Mouse (Mus musculus) embryonic facial prominence, embryonic 15.5 days (tissue): ENCODE results near the gene Noc2l. TPM values are rescaled to one million over a fixed set of nuclear protein-coding genes. Genes with fewer than 3 reads are reported as not detected.

Source experiments
- ATAC-seq: fragments of 200-750 bp; cut with Nextera tagmentation; 2 replicates; pipeline ENCODE4 v1.8.0; 2017; ENCODE audit warnings: low read depth, moderate TSS enrichment; ENCODE audit not compliant: insufficient number of reproducible peaks, low FRiP score, low TSS enrichment
- H3K27ac ChIP-seq: fragments of 300-500 bp; sonication (generic); replicated peaks from 2 replicates; pipeline ENCODE4 v1.5.1; 2015; ENCODE audit warnings: mild to moderate bottlenecking, inconsistent platforms
- H3K27me3 ChIP-seq: fragments of 300-500 bp; sonication (generic); 2 replicates; pipeline ENCODE4 v1.6.1; 2015; ENCODE audit warnings: inconsistent platforms
- H3K36me3 ChIP-seq: fragments of 300-500 bp; sonication (generic); 2 replicates; pipeline ENCODE4 v1.6.1; 2015; ENCODE audit warnings: mild to moderate bottlenecking, inconsistent platforms
- H3K4me1 ChIP-seq: fragments of 300-500 bp; sonication (generic); 2 replicates; pipeline ENCODE4 v1.6.1; 2015; ENCODE audit warnings: inconsistent platforms
- H3K4me2 ChIP-seq: fragments of 300-500 bp; sonication (generic); replicated peaks from 2 replicates; pipeline ENCODE4 v1.6.1; 2015; ENCODE audit warnings: mild to moderate bottlenecking, inconsistent platforms
- H3K4me3 ChIP-seq: fragments of 300-500 bp; sonication (generic); replicated peaks from 2 replicates; pipeline ENCODE4 v1.5.1; 2015; ENCODE audit warnings: mild to moderate bottlenecking, inconsistent platforms
- H3K9ac ChIP-seq: fragments of 300-500 bp; sonication (generic); 2 replicates; pipeline ENCODE4 v1.6.1; 2015; ENCODE audit warnings: inconsistent platforms
- H3K9me3 ChIP-seq: fragments of 300-500 bp; sonication (generic); replicated peaks from 2 replicates; pipeline ENCODE4 v1.6.1; 2016; ENCODE audit warnings: inconsistent platforms
- WGBS: fragments of 180-500 bp; shearing (Covaris S2); methylation state at CpG from one replicate; pipeline ENCODE4 v1.1.7; 2015; 5-methylcytosine and 5-hydroxymethylcytosine counted together
- polyA plus RNA-seq: library from polyadenylated mRNA; unstranded; fragments of >200 nt; fragmentation: Nextera tagmentation; extraction: Ambion mirVana; gene quantifications from 2 replicates; pipeline ENCODE4 v1.2.1, GENCODE M21; 2015

Gene Noc2l
- polyA plus RNA-seq, 1 experiment from 2014 or later = 71.9 TPM

GRCm38 (mm10) chr4:156197829-156198205 is 38.0 kb upstream of the Noc2l start:
- H3K4me3 ChIP-seq = peak overlapping the region; percentile 93
- WGBS = under 1% methylated on average over 26 of the region's 26 CpGs
- H3K9ac ChIP-seq = peak overlapping the region; percentile 58
- H3K36me3 ChIP-seq = peaks cover 6% of the 10 kb centered on the region; the same call in 1 of the 2 replicates
- no peaks in the 10 kb centered on the region for H3K27me3 ChIP-seq
- H3K9me3 ChIP-seq = no peaks in the 10 kb centered on the region
- peak overlapping the region; percentile 90 for H3K27ac ChIP-seq
- peak; percentile 84 for ATAC-seq
- peak overlapping the region; percentile 84 for H3K4me2 ChIP-seq
- H3K4me1 ChIP-seq = peaks cover 50% of the 10 kb centered on the region

GRCm38 (mm10) chr4:156200623-156201475 is 35.0 kb upstream of the Noc2l start, which contains the start of gene Isg15:
Gene Isg15, minus strand, starts transcription at chr4:156200818.
- H3K27ac ChIP-seq = no peak within 1 kb of the TSS
- no peak within 1 kb of the TSS for H3K4me2 ChIP-seq
- ATAC-seq = no peak
- 58% methylated on average over 10 of the region's 10 CpGs for WGBS
- H3K9me3 ChIP-seq = no peaks in the 10 kb centered on the region
- peaks cover 6% of the 10 kb centered on the region for H3K27me3 ChIP-seq
- peaks cover 40% of the 10 kb centered on the region for H3K4me1 ChIP-seq
- H3K9ac ChIP-seq = no peak within 1 kb of the TSS
- no peak within 1 kb of the TSS for H3K4me3 ChIP-seq
- no peaks in the 10 kb centered on the region for H3K36me3 ChIP-seq

GRCm38 (mm10) chr4:156202462-156202893 is 33.3 kb upstream of the Noc2l start:
- Histone ChIP-seq H3K4me3 (peak overlapping the region; percentile 52), H3K9ac (no peak overlapping the region), H3K36me3 (no peaks in the 10 kb centered on the region), H3K4me1 (peaks cover 29% of the 10 kb centered on the region), H3K4me2 (peak overlapping the region; percentile 93), H3K27me3 (peaks cover 6% of the 10 kb centered on the region), H3K27ac (no peak overlapping the region), H3K9me3 (no peaks in the 10 kb centered on the region)
- no peak for ATAC-seq
- 39% methylated on average over 12 of the region's 12 CpGs for WGBS

GRCm38 (mm10) chr4:156203001-156203412 is 32.8 kb upstream of the Noc2l start, which contains the start of gene AW011738:
Gene AW011738, plus strand, starts transcription at chr4:156203304.
- no peaks in the 10 kb centered on the region for H3K9me3 ChIP-seq
- peak within 1 kb of the TSS; percentile 52 for H3K4me3 ChIP-seq
- no peaks in the 10 kb centered on the region for H3K36me3 ChIP-seq
- H3K9ac ChIP-seq = peak within 1 kb of the TSS; percentile 54
- peaks cover 27% of the 10 kb centered on the region for H3K4me1 ChIP-seq
- WGBS = under 1% methylated on average over 31 of the region's 39 CpGs
- peak; percentile 84 for ATAC-seq
- peak within 1 kb of the TSS; percentile 34; the same call in 1 of the 2 replicates for H3K27ac ChIP-seq
- peak within 1 kb of the TSS; percentile 93 for H3K4me2 ChIP-seq
- H3K27me3 ChIP-seq = peaks cover 6% of the 10 kb centered on the region

- ATAC-seq = 0 out of 2 replicates have a peak, but pooled peaks have one; percentile 27
- H3K4me2 ChIP-seq = peak overlapping the region; percentile 93
- peak overlapping the region; percentile 52 for H3K4me3 ChIP-seq
- H3K9me3 ChIP-seq = no peaks in the 10 kb centered on the region
- H3K27me3 ChIP-seq = peaks cover 6% of the 10 kb centered on the region
- H3K4me1 ChIP-seq = peaks cover 26% of the 10 kb centered on the region
- WGBS = under 1% methylated on average over 49 of the region's 49 CpGs
- H3K36me3 ChIP-seq = no peaks in the 10 kb centered on the region
- H3K27ac ChIP-seq = peak overlapping the region; percentile 34; the same call in 1 of the 2 replicates
- H3K9ac ChIP-seq = peak overlapping the region; percentile 54
Measured at GRCm38 (mm10) chr4:156203413-156204131, 32.2 kb upstream of the Noc2l start.

- H3K9me3 ChIP-seq = no peaks in the 10 kb centered on the region
- H3K4me2 ChIP-seq = no peak overlapping the region
- peaks cover 6% of the 10 kb centered on the region for H3K27me3 ChIP-seq
- no peak overlapping the region for H3K27ac ChIP-seq
- 80% methylated on average over 4 of the region's 4 CpGs for WGBS
- no peak overlapping the region for H3K9ac ChIP-seq
- H3K4me3 ChIP-seq = no peak overlapping the region
- H3K36me3 ChIP-seq = no peaks in the 10 kb centered on the region
- no peak for ATAC-seq
- H3K4me1 ChIP-seq = peaks cover 11% of the 10 kb centered on the region
Measured at GRCm38 (mm10) chr4:156208872-156209271, 26.9 kb upstream of the Noc2l start.

- ATAC-seq = no peak
- Histone ChIP-seq H3K4me1 (no peaks in the 10 kb centered on the region), H3K4me2 (no peak overlapping the region), H3K9me3 (no peaks in the 10 kb centered on the region), H3K9ac (no peak overlapping the region), H3K27me3 (no peaks in the 10 kb centered on the region), H3K27ac (no peak overlapping the region), H3K4me3 (no peak overlapping the region), H3K36me3 (no peaks in the 10 kb centered on the region)
- WGBS = 68% methylated on average over 13 of the region's 13 CpGs
Measured at GRCm38 (mm10) chr4:156209963-156210635, 25.7 kb upstream of the Noc2l start.

DNA sequence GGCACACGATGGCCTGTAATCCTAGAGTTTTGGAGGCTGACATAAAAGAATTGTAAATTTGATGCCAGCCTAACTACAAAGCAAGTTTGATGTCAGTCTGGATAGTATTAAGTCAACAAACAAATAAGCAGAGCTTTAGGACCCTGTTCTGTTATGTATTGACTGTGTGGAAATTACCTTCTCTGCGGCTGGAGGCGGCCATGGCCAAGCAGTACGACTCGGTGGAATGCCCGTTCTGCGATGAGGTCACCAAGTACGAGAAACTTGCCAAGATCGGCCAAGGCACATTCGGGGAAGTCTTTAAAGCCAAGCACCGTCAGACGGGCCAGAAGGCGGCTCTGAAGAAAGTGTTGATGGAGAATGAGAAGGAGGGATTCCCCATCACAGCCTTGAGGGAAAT is 22.7 kb upstream of the Noc2l start:
- WGBS = 88% methylated on average over 13 of the region's 13 CpGs
- H3K36me3 ChIP-seq = no peaks in the 10 kb centered on the region
- H3K27me3 ChIP-seq = no peaks in the 10 kb centered on the region
- no peaks in the 10 kb centered on the region; the same call in 1 of the 2 replicates for H3K4me1 ChIP-seq
- no peak overlapping the region for H3K4me3 ChIP-seq
- H3K9me3 ChIP-seq = no peaks in the 10 kb centered on the region
- H3K27ac ChIP-seq = no peak overlapping the region
- H3K9ac ChIP-seq = no peak overlapping the region
- ATAC-seq = no peak
- no peak overlapping the region for H3K4me2 ChIP-seq

DNA sequence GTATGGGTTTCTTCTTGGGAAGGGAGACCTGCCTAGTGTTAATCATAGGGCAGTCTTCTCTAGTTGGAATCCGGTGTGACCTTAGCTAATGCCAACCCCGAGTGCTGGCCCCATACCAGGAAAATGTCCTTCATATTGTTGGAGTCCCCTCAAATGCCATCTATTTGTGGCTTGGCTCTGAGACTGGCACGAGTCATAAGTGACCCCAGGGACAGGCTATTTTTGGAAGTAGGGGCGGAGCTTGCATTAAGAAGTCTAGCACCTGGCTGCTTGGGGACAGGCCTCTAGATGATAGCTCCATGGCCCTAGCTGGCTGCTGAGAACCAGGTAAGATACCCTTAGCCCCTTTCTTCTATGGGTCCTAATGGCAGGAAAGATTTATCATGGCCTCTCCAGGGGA is 20.2 kb upstream of the Noc2l start, which contains the start of gene Perm1:
Gene Perm1 (plus strand): TSS at position 220 of the 400 bp plus-strand sequence.
- WGBS = 62% methylated on average over 4 of the region's 4 CpGs
- no peak within 1 kb of the TSS for H3K4me2 ChIP-seq
- H3K9ac ChIP-seq = no peak within 1 kb of the TSS
- no peak for ATAC-seq
- H3K4me1 ChIP-seq = no peaks in the 10 kb centered on the region; the same call in 1 of the 2 replicates
- no peaks in the 10 kb centered on the region for H3K9me3 ChIP-seq
- H3K4me3 ChIP-seq = no peak within 1 kb of the TSS
- H3K27ac ChIP-seq = no peak within 1 kb of the TSS
- no peaks in the 10 kb centered on the region for H3K36me3 ChIP-seq
- no peaks in the 10 kb centered on the region for H3K27me3 ChIP-seq

DNA sequence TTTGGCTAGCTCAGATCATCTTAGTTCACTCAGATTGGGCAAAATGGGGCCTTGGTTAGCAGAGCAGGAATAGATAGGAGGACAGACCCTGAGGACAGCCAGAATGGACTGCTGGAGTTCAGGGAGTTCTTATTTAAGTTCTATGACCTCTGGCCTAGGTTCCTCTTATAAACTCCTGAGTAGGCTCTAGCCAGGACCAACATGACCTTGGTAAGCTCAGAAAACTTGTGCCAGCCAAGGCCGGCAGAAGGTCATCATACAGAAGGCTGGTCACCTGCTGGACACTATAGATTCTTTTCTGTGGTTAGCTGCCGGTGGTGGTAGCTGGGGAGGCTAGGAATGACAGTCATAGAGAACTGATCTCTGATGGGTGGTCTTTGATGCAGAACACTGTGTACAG is 19.6 kb upstream of the Noc2l start:
- ATAC-seq = no peak
- Histone ChIP-seq H3K27ac (no peak overlapping the region), H3K4me1 (no peaks in the 10 kb centered on the region; the same call in 1 of the 2 replicates), H3K27me3 (no peaks in the 10 kb centered on the region), H3K9me3 (no peaks in the 10 kb centered on the region), H3K9ac (no peak overlapping the region), H3K4me2 (no peak overlapping the region), H3K36me3 (no peaks in the 10 kb centered on the region), H3K4me3 (no peak overlapping the region)
- WGBS = 83% methylated on average over 2 of the region's 2 CpGs
